Mouse (Mus musculus): ENCODE data around the gene Tmem232.
"Not testable (repeated sequence)": the region's sequence is repeated elsewhere in the genome, so short reads cannot be mapped to it uniquely, and the experiment has no call there.

Gene Tmem232

DNA sequence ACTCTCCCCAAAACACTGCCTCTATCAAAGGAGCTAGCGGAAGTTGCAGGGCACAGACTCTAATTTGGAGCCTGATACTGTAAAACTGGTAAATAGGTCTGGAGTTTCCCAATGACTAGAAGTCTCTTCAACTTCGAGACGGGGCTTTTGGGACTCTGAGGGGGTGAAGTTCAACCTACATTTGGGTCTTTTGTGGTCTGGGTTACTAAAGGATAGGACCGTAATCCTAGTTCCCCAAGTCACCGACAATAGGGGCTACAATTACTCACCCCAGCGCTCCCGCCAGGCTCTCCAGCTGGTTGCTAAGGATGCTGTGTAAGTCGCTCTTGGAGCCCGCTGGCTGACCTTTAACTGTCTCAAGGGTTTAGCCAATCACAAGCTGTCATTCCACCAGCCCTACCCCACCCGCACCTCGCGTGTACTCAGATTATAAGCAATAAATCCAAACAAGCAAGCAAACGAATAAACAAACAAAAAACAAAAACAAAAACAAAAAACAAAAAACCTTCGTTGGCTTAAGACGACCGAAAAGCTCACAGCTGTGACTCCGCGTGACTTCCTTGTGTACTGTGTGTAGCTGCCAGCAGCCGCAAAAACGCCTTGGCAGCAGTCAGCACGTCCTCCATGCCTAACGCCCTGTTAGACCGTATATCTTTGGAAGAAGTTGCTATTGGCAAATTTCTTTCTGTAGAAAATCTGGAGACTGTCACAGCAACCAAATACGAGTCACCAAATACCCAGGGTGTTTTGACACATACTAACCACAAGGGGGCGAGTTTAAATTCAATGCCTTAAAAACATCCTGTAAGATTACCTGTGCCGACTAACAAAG is at the start of gene Tmem232:
Gene Tmem232, minus strand, starts transcription at position 342 of the 832 bp plus-strand sequence.
- DNase-seq (ENCODE audit: low spot score in 2 of 2), result no peak

DNA sequence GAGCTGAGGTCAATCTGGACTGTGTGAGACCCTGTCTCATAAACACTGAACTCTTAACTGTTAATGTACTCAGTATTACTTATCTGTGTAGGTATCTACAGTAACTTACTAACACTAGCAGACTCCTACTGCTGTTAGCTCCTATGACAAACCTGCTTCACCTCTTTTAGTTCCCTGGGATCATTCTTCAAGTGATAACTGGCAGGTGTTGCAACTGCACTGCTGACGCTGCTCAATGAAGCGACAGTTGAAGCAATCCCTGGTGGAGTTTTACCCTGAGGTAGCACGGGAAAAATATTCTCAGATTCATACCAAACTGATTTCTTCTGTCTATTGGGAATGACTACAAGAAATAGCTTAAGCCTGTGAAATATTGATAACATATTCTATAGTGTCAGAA is 46.3 kb upstream of the Tmem232 start:
- DNase-seq (ENCODE audit: low spot score in 2 of 2), result no peak

DNA sequence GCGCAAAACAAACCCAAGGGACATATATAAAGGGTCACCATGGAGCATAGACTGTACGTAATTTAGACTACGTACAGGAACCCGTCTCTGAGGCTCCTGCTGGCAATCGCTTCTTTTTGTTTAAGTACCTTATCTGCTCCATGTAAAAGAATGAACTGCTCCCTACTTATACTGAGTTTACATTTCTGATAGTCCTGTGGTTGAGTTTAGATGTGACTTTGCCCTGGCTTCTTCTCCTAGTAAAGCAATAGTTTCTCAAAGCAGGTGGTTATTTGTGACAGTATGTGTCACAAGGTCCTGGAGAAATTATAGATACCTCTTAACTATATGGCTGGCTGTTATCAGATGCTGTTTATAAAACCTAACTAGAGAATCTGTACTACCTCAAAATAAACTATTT is 40.9 kb upstream of the Tmem232 start:
- no peak for DNase-seq (ENCODE audit: low spot score in 2 of 2)

DNA sequence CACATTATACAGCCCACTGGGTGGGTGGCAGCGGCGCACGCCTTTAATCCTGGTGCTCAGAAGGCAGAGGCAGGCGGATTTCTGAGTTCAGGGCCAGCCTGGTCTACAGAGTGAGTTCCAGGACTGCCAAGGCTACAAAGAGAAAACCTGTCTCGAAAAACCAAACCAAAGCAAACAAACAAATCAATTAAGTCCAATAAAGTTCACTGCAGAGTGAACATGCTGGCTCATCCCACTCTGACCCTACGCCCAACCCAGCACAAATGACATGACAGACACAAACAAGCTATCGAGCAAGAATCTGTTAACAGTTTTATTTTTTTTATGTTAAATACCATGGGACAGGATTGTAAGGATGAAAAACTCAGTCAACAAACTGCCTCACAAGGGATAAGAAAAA is 39.2 kb upstream of the Tmem232 start:
- DNase-seq (ENCODE audit: low spot score in 2 of 2), result no peak

DNA sequence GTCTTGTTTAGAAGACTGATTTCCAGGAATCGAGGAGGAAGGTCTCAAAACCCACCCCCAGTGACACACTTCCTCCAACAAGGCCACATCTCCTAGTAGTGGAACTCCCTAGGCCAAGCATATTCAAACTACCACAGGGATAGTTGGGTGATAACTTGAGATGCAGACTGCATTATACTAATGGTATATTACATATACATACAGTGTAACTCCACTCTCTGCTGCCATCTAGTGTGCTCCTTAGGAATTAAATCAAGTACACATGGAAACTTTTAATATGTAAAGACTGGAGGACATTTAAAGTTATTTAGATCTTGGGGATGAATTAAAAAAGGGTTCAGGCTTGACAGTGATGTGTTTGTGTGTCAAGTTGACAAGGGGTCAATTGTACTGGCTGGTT is 34.8 kb upstream of the Tmem232 start:
- DNase-seq (ENCODE audit: low spot score in 2 of 2), result peak in 1 of 2 experiments; percentile 37

DNA sequence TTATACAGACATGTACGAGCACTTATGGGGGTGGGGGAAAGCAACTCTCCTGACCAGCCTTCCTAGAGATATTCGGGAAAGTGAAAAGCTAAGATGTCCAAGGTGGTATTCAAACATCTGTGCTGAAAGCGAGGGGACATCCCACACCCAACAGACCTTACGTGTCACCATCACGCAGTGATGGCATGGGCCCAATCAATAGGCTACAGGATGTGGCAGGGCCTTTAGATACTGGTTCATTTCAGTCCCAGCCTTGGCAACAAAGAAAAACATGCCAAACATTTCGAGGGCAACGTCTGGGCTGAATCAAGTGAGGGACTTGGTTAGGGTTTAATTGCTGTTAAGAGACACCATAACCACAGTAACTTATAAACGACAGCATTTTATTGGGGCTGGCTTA is 34.3 kb upstream of the Tmem232 start:
- DNase-seq (ENCODE audit: low spot score in 2 of 2), result no peak

DNA sequence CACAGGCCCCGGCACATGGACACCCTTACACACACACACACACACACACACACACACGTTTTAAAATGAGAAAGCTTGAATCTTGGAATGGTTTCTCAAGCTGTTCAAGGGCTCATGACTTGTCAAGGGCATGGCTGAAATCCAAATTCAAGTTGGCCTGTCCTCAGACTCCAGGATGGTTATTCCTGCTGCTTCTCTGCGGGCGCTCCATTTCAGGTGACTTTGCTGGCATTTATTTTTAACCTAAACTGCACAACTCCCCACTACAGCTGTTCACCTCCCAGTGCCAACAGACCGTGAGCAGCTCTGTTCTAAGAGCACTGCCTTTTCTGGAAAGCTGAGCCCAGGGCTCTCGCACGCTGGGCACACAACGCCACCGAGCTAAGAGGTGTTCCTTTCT is 31.3 kb upstream of the Tmem232 start:
- no peak for DNase-seq (ENCODE audit: low spot score in 2 of 2)

DNA sequence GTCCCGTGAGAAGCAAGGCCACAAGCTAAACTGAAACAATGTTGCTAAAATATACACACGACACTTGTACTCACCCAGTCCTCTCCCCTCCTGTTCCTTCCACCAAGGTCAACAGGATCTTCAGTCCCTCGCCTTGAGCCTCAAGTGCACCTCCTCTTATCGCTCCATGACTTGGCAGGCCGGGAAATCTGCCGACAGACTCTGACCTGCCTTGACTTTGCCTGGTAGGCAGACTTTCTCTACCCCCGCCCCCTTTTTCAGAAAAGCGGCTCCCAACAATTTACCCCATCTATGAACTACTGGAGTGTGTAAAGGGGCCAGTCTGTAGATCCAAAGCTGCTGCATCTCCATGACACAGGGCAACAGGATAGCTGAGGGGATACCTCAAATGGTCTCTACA is 30.9 kb upstream of the Tmem232 start:
- no peak for DNase-seq (ENCODE audit: low spot score in 2 of 2)

DNA sequence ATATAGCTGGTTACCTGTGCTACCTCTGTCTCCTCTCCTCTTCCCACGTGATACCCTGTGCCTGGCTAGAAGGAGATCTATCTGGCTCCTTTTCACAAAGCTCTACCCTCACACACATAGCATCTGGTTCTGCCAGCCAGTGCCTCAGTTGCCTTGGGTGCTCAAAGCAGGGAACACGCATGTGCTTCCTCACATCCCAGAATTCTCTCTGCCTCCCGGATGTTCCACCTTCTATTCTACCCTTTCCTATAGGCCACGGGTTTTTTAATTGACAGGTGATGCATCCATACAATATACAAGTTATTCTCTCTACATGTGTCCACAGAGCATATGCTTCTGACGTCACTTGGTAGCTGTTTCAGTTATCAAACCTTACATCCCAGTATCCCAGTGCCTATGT is 23.6 kb upstream of the Tmem232 start:
- DNase-seq (ENCODE audit: low spot score in 2 of 2), result no peak

DNA sequence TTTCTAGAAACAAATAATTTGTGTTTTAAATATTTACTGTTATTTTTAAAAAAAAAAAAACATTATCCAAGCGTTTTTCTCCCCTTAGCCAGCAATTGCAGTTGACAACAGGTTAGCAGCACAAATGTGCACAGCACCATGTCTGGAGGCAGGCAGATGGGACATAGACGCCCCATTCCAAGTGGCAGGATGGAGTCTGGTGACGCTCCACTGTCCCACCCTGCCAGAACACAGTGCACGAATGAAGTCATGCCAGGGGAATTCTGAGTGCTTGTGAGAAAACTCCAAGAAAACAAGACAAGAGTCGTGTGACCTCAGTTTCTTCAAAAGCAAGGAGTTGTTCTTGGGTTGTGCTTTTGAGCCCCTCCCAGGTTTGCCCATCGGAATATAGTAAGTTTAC is 22.8 kb upstream of the Tmem232 start:
- DNase-seq (ENCODE audit: low spot score in 2 of 2), result no peak

DNA sequence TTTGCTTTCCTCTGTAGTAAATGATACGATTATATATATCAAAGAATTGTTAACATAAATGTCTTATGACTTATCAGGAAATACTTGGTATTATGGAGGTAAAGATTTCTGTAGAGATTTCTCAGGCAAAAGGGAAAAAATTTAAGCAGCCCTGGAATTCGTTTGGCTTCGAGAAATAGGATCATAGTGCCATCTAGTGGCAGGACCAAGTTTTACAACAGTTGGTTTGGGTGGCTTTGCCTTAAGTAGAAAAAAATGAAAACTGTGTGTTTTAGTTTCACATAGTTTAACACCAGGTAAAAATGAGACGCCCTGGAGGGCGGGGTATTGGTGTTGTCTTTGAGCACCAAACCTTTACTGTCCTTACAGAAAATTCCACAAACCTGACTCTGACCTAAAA is 22.2 kb upstream of the Tmem232 start:
- DNase-seq (ENCODE audit: low spot score in 2 of 2), result peak in 1 of 2 experiments; percentile 44

DNA sequence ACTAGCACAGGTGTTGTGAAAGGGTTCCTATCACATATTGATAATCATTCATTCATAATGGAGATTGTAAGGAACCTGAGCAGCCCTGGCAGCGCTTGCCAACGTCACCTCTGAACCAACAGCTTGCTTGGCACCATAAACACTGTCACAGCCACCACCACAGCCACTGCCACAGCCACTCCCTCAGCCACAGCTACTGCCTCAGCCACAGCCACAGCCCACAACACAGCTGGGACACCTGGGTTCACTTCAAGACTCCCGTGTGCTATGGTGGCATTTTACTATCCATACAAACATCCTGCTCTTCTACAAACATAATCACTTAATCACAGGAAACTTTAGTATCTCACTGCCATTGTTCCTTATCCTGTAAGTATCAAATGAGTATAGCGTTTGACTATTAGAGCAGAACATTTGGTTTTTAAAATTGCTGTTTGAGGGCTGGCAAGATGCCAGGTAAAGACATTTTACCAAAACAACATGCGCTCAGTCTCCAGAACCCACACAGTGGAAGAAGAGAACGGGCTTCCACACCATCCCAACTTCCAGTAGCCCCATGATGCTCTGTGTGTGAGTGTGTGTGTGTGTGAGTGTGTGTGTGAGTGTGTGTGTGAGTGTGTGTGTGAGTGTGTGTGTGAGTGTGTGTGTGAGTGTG is 20.9 kb upstream of the Tmem232 start:
- DNase-seq (ENCODE audit: low spot score in 2 of 2), result no peak

DNA sequence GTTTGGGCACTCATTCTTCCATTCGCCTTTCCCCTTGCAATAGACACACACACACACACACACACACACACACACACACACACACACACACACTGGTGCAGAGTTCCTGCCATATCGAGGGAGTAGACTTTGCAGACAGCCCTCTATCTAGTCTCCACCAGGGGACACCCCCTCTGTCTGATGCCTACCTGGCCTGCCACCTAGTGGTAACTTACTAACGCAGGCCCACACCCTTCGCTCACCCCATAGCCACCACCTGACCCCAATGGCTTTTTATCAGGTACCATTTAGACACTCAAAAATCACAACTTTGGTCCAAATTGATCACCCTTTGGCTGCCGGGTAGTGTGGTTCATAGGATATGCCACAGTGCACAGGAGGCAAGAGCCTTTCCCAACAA is 18.7 kb upstream of the Tmem232 start:
- DNase-seq (ENCODE audit: low spot score in 2 of 2), result peak; percentile 20 to 51

DNA sequence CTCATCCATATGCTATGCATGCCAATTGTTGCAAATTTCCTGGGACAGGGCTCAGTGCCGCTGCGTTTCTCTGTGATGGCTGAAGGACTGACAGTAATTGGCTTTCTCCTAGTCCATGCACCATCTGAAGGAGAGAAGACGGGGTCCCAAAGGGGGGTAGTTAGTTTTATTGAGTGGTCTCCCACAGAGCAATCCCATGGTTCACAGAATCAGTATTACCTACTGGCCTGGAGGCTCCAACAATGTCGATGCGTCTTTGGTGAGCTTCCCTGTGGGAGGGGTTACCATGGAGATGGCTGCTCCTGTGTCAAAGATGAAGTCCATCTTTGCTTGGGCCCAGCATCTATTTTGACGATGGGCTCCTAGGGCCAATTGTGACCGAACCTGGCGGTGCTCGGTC is 18.2 kb upstream of the Tmem232 start:
- DNase-seq (ENCODE audit: low spot score in 2 of 2), result no peak

DNA sequence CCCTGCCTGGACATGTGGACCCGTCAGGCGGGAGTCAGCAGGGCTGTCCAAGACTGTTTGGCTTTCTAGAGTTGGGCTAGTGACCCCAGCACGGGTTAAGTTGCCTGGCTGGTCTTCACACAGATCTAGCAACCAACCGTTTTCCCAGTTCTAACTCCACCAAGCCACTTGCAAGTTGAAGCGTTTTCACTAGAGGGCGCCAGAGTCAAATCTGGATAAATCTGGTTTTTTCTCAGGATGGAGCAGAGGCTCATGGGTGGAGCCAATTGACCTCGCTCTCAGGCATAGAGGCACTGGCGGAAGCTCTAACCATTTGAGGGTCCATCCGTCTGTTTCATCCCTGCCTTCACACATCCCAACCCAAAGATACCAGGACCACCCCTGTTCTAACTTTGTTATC is 17.6 kb upstream of the Tmem232 start:
- DNase-seq (ENCODE audit: low spot score in 2 of 2), result peak in 1 of 2 experiments; percentile 51

DNA sequence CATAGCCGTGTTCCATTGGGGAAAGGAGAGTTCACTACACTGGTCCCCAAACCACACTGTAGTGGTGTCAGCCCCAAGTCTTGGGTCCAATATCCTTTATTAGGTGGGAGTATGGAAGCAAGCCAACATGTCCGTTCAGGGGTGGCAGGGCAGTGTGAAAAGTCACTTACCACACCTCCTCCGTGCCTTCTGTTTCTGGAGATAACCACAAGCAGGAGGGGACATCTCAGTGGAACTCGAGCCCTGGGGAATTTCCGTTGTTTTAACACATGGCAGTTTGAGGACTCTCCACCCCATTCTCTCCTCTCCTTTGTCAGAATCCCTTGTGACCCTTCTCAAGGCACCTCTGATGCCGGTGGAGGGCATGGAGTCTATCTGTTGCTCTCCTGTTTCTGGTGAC is 16.6 kb upstream of the Tmem232 start:
- DNase-seq (ENCODE audit: low spot score in 2 of 2), result no peak

DNA sequence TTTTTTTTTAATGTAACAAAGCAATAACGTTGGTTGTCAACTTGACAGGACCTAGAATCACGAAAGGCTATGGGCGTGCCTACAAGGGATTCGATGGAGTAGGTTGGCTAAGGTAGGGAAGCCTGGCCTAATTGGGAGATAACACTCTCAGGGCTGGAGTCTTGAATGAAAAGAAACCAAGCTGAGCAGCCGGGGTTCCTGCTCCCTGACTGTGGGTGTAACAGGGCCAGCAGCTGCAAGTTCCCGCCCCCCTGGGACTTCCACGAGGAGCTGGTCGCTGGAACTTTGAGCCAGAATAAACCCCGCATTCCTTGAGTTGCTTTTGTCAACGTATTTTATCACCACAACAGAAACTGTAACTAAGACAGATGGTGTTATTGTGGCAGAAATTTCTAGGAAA is 16.2 kb upstream of the Tmem232 start:
- no peak for DNase-seq (ENCODE audit: low spot score in 2 of 2)

DNA sequence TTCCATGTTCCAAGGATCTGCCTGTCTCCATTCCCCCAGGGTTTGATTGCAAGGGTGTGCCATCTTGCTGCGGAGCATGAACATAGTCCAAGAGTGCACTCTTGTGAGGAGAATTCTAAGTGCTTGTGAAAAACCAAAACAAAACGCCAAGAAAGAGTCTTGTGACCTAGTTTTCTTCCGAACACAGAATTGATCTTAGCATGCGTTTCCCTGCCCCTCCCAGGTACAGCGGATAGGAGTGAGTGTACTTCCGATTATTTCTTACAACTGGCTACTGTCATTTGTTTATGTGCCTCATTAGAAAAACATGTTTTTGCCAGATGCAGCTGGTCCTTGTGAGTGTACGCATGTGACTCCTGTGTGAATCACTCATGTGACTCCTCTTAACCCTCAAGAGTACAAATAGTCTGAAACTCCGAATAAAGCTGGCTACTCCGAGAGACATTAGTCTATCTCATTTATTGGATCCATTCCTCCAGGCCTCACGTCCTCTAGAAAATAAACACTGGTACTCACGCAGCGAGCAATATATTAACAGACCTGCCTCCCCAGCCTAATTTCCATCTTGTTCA is 11.9 kb upstream of the Tmem232 start:
- DNase-seq (ENCODE audit: low spot score in 2 of 2), result no peak

DNA sequence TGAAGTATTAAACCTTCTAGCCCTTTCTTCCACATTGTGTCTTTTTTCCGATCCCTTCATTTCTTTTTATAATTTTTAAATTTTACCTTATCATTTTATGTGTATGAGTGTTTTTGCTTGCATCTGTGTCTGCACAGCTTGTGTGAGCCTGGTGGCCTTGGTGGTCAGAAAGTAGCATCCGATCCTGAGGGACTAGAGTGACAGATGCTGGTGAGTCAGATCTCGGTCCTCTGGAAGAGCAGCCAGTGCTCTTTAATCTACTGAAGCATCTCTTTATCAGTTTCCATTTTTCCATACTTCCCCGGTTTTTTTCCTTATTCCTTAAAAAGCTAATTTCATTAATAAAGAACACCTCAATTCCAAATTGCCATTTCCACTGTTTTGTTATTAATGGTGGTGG is 9.8 kb upstream of the Tmem232 start:
- DNase-seq (ENCODE audit: low spot score in 2 of 2), result no peak

DNA sequence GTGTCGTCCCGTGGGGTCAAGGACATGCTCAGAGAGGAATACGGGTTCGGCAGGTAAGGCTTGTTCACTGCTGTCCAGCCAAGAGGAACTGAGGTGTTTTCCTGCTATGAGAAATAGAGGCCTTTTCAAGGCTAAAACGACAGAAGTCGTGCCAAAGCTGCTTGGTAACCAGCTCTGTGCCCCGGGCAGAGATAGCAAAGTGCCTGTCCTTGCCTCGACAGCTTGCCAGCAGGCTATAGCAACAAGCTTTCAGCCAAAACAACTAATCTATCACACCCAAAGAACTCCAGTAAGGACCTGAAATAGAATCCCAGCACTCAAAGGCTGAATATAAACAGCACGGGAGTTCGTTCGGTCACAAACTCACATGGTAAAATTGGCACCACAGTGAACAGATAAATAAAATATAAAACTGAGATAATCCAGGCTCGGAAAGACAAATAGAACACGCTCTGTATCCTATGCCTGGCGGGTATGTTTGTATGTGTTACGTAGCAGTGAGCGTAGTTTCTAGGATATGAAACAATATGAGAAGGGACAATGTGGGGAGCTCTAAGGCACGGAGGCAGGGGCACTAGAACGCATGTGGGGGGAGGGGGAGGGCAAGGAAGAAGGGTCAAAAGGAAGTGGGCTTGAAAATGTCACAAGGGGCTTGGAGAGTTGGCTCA is 8.2 kb upstream of the Tmem232 start:
- DNase-seq (ENCODE audit: low spot score in 2 of 2), result no peak

DNA sequence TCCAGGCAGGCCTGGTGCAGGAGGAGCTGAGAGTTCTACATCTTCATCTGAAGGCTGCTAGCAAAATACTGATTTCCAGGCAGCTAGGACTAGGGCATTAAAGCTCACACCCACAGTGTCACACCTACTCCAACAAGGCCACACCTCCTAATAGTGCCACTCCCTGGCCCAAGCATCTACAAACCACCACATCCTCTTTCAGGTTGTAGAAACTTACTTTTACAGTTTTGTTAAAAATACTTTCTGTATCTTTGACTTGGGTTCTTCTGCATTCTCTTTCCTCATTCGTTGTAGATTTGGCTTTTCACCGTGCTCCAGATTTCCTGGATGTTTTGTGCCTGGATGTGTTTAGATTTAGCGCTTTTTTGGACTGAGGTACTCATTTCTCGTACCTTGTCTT is 5.6 kb upstream of the Tmem232 start:
- not testable (repeated sequence) for DNase-seq (ENCODE audit: low spot score in 2 of 2)

DNA sequence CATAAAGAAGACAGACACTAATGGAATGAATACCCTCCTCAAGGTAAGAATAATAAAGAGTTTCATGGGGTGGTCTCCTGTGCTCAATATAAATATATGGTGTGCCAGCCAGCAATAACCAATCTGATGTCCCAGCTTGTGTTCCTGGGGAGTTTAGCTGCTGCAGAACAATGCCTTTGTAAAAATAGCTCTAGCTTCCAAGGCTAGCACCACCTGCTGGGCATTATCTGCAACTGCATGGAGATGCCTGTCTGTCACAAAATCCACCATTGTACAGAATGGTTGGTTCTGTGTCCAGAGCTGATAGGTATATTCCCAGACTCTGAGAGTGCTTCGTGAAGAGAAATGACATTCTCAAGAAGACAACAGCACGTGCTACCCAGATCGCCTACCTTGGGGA is 4.4 kb downstream of the Tmem232 start:
- DNase-seq (ENCODE audit: low spot score in 2 of 2), result peak in 1 of 2 experiments; percentile 30

DNA sequence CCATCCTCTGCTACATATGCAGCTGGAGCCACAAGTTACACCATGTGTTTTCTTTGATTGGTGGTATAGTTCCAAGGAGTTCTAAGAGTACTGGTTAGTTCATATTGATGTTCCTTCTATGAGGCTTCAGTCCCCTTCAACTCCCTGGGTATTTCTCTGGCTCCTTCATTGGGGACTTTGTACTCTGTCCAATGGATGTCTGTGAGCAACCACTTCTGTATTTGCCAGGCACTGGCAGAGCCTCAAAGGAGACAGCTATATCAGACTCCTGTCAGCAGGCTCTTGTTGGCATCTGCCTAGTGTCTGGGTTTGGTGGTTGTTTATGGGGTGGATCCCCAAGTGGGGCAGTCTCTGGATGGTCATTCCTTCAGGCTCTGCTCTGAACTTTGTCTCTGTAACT is 8.2 kb downstream of the Tmem232 start:
- DNase-seq (ENCODE audit: low spot score in 2 of 2), result not testable (repeated sequence)
